Mouse (Mus musculus) ES-CJ7 (cell line): ENCODE measurements at regions not wholly inside any gene's neighbourhood (a gene's known extent, or its start where the extent isn't known, plus 50 kb on each side); places are given as distances from the start of the nearest gene placed in this dataset.
"Not testable (repeated sequence)": the region's sequence is repeated elsewhere in the genome, so short reads cannot be mapped to it uniquely, and the experiment has no call there.

Experiments used
- DNase-seq: peaks from one replicate; pipeline ENCODE4 v3.0.0; 2011; ENCODE audit warnings: low read depth, low spot score

- no peak for DNase-seq
These were observed 54.4 kb upstream of the Lrpprc start for GRCm38 (mm10) chr17:84844950-84845349.

- DNase-seq, result no peak
These were observed 55.6 kb upstream of the Lrpprc start for GRCm38 (mm10) chr17:84846141-84846540.

DNA sequence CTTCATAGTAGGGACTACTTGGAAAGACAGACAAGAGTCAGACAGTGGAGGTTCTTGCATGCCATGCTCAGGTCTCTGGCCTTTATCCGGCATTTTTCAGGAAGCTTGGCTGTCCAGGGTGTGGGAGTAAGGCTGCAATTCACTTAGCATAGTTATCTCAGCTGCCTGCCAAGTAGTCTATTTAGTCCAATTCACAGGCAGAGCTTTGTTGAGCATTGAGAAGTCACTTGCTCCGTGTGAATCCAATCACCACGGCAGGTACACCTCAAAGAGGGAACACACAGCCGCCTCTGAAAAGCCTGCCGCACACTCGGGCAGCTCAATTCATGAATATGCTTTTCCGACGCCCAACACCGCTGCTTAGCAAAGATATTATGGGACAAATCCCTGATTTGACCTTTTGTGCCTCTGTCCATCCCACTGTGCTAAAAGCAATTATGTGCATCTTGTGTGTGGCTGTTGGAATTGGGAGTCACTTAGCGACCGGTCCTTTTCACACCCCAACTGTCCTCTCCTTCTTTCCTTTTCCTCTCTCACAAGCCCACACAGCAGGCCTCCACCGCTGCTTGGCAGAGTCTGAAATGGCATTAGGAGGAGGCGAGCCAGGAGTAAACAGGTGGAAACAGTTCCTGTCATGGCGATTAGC is 57.9 kb upstream of the Lrpprc start:
- no peak for DNase-seq

DNA sequence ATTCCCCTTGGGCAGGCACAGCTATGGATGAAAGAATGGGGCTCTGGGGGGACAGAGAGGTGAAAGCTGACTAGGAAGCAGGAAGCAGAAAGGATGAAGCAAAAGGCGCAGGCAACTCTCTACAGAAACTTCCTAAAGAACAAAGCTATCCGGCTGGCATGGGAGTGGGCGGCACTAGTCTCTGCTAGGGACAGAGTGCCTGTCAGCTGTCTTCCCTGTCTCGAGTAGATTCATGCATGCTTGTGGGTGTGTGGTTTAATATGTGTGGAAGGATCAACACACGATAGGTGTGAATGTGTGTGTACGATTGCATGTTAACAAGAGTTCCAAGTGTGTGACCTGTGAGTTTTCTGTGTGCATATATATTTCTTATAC is 58.4 kb upstream of the Lrpprc start:
- no peak for DNase-seq

DNA sequence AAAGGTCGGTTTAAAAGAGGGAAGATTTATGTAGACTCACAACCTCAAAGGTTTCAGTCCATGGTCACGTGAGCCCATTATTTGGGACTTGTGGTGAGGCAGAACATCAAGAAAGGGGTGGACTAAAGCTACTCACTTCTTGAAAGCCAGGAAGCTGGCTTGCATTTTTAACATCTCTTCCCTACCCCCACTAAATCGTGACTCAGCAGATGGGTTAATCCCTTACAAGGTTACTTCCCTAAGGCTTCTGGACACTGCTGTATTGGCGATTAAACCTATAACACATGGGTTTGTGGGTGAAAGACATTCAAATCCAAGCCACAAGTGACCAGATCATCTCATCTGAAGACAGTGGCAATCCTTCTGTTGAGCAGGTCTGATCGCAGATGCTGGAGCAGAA is 59.9 kb upstream of the Lrpprc start:
- DNase-seq, result no peak

- DNase-seq, result no peak
These were observed 60.3 kb upstream of the Lrpprc start for GRCm38 (mm10) chr17:84850893-84851292.

GRCm38 (mm10) chr17:84856971-84857370 is 66.4 kb upstream of the Lrpprc start:
- DNase-seq, result no peak

- no peak for DNase-seq
These were observed 68.2 kb upstream of the Lrpprc start for GRCm38 (mm10) chr17:84858830-84859229.

DNA sequence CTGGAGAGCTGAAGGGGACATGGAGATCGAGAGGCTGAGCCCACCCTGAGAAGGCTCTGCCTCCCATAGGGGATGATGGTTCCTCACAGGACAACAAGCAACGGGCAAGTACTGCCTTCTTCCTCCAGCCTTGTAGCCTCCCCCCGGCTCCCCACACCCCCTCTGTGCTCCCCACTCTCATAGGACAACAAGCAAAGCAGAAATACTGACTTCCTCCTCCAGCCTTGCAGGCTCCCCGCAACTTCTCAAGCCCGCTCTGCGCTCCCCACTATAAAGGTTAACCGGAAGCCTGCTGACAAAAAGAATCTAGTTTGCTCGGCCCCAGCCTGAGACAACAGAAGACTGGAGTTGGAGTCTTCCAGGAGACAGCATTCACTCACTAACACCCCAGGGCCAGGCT is 69.3 kb upstream of the Lrpprc start:
- DNase-seq, result no peak

GRCm38 (mm10) chr17:84860835-84861234 is 70.2 kb upstream of the Lrpprc start:
- no peak for DNase-seq

DNA sequence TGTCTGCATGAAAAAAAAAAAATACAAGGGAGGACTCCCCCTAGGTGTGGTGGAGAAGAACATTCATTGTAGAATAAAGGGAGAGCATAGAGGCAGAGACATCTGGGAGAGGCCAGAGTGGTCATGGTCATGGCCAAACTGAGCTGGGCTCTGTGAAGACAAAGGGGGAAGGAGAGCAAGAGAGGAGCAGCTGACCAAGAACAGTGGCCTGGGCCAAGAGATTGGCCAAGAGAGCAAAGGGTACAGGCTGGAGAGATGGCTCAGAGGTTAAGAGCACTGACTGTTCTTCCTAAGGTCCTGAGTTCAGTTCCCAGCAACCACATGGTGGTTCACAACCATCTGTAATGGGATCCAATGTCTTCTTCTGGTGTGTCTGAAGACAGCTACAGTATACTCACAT is 73.6 kb upstream of the Lrpprc start:
- not testable (repeated sequence) for DNase-seq

DNA sequence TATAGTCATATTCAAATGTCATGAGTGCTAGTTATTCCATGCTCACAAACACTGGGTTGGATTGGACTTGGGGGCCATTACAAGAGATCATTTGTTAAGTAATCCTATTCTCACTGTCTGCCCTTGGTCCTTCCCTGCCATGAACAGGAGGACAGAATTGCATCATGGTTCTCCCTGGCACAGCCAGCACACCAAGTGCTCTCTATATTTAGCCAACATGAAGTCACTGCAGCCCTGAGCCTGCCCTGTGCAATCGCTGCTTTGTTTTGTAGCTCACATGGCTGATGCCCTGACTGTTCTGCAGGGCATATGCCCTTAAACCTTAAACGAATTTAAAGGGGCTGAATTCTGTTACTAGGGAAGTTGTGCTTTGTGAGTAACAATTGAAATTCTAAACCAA is 74.6 kb upstream of the Lrpprc start:
- no peak for DNase-seq

DNA sequence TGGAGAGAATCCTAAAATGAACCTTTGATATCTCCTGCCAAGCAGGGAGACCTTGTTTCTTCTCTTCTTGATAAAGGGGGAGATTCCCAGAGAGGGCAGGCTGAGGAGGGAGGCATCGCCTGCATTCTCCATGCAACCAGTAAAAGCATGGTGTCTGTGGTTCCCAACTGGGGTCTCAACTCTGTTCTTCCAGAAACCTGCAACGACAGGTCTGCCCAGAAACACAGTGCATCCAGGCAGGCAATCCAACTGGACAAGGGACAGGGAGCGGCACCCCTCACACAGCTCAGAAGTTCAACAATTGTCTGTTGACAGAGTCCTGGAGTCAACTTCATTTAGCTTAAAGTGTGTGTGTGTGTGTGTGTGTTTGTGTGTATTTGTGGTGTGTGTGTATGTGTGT is 75.0 kb upstream of the Lrpprc start:
- DNase-seq, result no peak

GRCm38 (mm10) chr17:84869074-84869722 is 78.6 kb upstream of the Lrpprc start:
- DNase-seq, result no peak

- no peak for DNase-seq
These were observed 83.0 kb upstream of the Lrpprc start for GRCm38 (mm10) chr17:84873554-84873953.

- no peak for DNase-seq
These were observed 82.0 kb upstream of the Ppm1b start for GRCm38 (mm10) chr17:84874494-84874893.

DNA sequence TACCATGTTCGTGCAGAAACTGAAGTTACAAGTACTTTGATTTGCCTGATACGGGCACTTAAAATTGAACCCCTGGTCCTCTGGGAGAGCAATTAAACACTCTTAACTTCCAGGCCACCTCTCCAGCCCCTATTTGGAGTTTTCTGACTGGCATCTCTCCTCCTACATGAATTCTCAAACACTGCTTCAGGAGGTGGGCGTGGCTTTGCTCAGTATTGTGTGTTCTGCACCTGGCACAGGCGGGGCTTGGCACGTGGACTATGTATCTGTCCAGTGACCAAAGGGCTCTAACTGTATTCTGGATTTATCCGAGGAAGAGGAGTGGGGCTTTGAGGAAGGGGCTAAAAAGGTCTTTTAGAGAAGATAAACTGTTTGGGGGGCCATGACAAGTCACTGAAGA is 81.5 kb upstream of the Ppm1b start:
- no peak for DNase-seq

GRCm38 (mm10) chr17:84876037-84876436 is 80.5 kb upstream of the Ppm1b start:
- no peak for DNase-seq

DNA sequence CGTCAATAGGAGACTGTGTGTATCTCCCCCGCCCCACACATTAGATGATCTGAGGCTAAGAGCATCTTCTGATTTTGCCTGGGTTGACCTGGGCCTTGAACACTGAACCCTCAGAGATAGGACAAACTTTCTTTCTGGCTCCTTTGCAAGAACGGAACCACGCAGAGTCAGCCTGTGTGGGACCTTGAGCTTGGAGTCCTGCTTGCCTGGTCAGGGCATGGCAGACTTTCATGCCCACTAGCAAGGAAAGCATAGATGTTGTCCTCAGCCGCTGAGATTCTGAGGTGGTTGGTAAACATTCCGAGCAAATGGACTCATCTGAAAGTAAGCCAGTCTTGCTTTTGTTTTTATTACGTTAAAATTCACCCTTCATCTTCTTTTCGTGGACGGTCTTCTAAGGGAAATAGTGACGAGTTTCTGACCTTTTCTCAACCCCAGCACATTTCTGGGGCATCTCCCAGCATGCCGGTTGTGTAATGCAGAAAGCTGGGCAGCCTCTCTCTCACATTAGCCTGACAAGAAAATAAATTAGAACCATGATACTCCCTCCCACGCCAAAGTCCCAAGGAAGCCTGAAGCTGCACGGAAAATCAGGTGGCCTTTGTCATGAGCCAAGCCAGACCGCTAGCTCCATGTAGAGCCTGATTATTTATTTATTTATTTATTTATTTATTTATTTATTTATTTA is 79.2 kb upstream of the Ppm1b start:
- DNase-seq, result no peak

DNA sequence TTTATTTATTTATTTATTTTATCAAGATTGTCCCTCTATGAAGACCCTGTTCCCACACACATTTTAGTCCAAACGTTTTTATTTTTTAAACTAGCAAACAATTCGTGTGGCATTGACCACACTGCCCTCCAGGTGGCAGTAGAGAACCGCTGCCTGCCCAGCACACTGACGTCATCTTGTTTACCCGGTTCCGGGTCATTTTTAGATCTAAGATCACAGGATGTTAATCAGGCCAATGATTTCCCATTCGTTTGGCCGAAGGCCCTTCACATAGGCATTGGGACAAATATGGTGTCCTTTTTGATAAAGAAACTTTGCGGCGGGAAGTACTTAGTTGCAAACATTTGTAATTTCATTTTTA is 78.7 kb upstream of the Ppm1b start:
- peak; percentile 60 for DNase-seq

DNA sequence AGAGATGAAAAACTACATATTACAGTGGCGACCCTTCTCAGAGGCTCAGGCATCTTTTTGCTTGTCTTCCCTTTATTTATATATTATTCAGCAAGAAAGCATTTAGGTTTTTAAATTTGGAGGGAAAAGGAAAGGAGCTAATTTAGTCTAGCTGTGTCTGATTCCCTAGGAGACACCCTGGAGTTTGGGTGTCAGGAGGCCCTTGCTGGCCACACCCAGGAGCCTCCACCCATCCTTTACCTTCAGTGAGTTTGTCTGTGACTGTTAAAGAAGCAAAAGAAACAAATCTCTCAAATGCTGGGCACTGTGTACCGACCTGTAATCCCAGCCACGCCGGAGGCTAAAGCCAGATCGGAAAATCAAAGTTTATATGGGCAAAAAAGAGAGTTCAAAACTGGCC is 78.2 kb upstream of the Ppm1b start:
- DNase-seq, result no peak

- peak; percentile 21 for DNase-seq
These were observed 77.4 kb upstream of the Ppm1b start for GRCm38 (mm10) chr17:84879146-84879545.

- DNase-seq, result no peak
These were observed 75.6 kb upstream of the Ppm1b start for GRCm38 (mm10) chr17:84880946-84881345.
